Mouse (Mus musculus) stomach, embryonic 14.5 days (tissue): ENCODE results near the gene Banf2. TPM values are rescaled to one million over a fixed set of nuclear protein-coding genes. Genes with fewer than 3 reads are reported as not detected.

Source experiments
- ATAC-seq: fragments of 200-750 bp; cut with Nextera tagmentation; 2 replicates; pipeline ENCODE4 v1.8.0; 2017; ENCODE audit warnings: low read depth, moderate TSS enrichment; ENCODE audit not compliant: insufficient number of reproducible peaks, insufficient read depth, low FRiP score
- H3K27ac ChIP-seq: fragments of 300-500 bp; sonication (generic); 2 replicates; pipeline ENCODE4 v1.5.1; 2014; ENCODE audit warnings: mild to moderate bottlenecking, low read length, moderate library complexity, mixed read lengths
- H3K27me3 ChIP-seq: fragments of 300-500 bp; sonication (generic); 2 replicates; pipeline ENCODE4 v1.6.1; 2014; ENCODE audit warnings: low read length, control low read depth, mixed read lengths; ENCODE audit not compliant: control insufficient read depth, insufficient read depth
- H3K36me3 ChIP-seq: fragments of 300-500 bp; sonication (generic); 2 replicates; pipeline ENCODE4 v1.6.1; 2014; ENCODE audit warnings: mild to moderate bottlenecking, control low read depth, low read length, moderate library complexity, mixed read lengths; ENCODE audit not compliant: control insufficient read depth, insufficient read depth
- H3K4me1 ChIP-seq: fragments of 300-500 bp; sonication (generic); 2 replicates; pipeline ENCODE4 v1.6.1; 2014; ENCODE audit warnings: low read length, control low read depth, mixed read lengths; ENCODE audit not compliant: control insufficient read depth, insufficient read depth
- H3K4me2 ChIP-seq: fragments of 300-500 bp; sonication (generic); replicated peaks from 2 replicates; pipeline ENCODE4 v1.6.1; 2014; ENCODE audit warnings: low read depth, low read length, control low read depth
- H3K4me3 ChIP-seq: fragments of 300-500 bp; sonication (generic); 2 replicates; pipeline ENCODE4 v1.5.1; 2014; ENCODE audit warnings: low read depth, low read length, control low read depth
- H3K9ac ChIP-seq: fragments of 300-500 bp; sonication (generic); replicated peaks from 2 replicates; pipeline ENCODE4 v1.6.1; 2014; ENCODE audit warnings: low read depth, mild to moderate bottlenecking, control low read depth, low read length, moderate library complexity, mixed read lengths
- H3K9me3 ChIP-seq: fragments of 300-500 bp; sonication (generic); 2 replicates; pipeline ENCODE4 v1.6.1; 2016; ENCODE audit warnings: low read depth, low read length, control low read depth; ENCODE audit not compliant: control insufficient read depth
- WGBS: fragments of 180-500 bp; shearing (Covaris S2); extraction: QIAGEN DNeasy Blood & Tissue Kit; methylation state at CpG from one replicate; pipeline ENCODE4 v1.1.7; 2014; 5-methylcytosine and 5-hydroxymethylcytosine counted together
- polyA plus RNA-seq: library from polyadenylated mRNA; unstranded; fragments of >200 nt; fragmentation: Nextera tagmentation; extraction: Ambion mirVana; gene quantifications from 2 replicates; pipeline ENCODE4 v1.2.1, GENCODE M21; 2014

The Banf2 gene
- polyA plus RNA-seq, 1 experiment from 2014 or later, result not detected

GRCm38 (mm10) chr2:144045756-144046560 is 13.1 kb downstream of the Banf2 start:
- Histone ChIP-seq H3K27me3 (no peaks in the 10 kb centered on the region), H3K36me3 (no peaks in the 10 kb centered on the region), H3K9ac (no peak overlapping the region), H3K27ac (no peak overlapping the region), H3K4me1 (0 out of 2 replicates have a peak, but pooled peaks cover 3% of the 10 kb centered on the region), H3K9me3 (peaks cover 12% of the 10 kb centered on the region; the same call in 1 of the 2 replicates), H3K4me3 (no peak overlapping the region), H3K4me2 (no peak overlapping the region)
- 0 out of 2 replicates have a peak, but pooled peaks have one; percentile 28 for ATAC-seq
- 53% methylated on average over 5 of the region's 5 CpGs for WGBS

- Histone ChIP-seq H3K36me3 (no peaks in the 10 kb centered on the region), H3K27me3 (no peaks in the 10 kb centered on the region), H3K4me2 (no peak overlapping the region), H3K4me3 (no peak overlapping the region), H3K9me3 (peaks cover 12% of the 10 kb centered on the region; the same call in 1 of the 2 replicates), H3K4me1 (0 out of 2 replicates have a peak, but pooled peaks cover 3% of the 10 kb centered on the region), H3K9ac (no peak overlapping the region), H3K27ac (no peak overlapping the region)
- no peak for ATAC-seq
- WGBS, result 74% methylated on average over 11 of the region's 11 CpGs
These were observed 14.1 kb downstream of the Banf2 start for GRCm38 (mm10) chr2:144046916-144047315.

GRCm38 (mm10) chr2:144050146-144050680 is 17.4 kb downstream of the Banf2 start:
- no peak for ATAC-seq
- 0 out of 2 replicates have a peak, but pooled peaks cover 3% of the 10 kb centered on the region for H3K4me1 ChIP-seq
- no peak overlapping the region for H3K4me3 ChIP-seq
- no peak overlapping the region for H3K9ac ChIP-seq
- no peak overlapping the region for H3K4me2 ChIP-seq
- H3K27me3 ChIP-seq, result no peaks in the 10 kb centered on the region
- H3K27ac ChIP-seq, result no peak overlapping the region
- 82% methylated on average over 8 of the region's 8 CpGs for WGBS
- H3K9me3 ChIP-seq, result no peaks in the 10 kb centered on the region
- no peaks in the 10 kb centered on the region for H3K36me3 ChIP-seq

- 0 out of 2 replicates have a peak, but pooled peaks cover 3% of the 10 kb centered on the region for H3K4me1 ChIP-seq
- H3K4me2 ChIP-seq, result no peak overlapping the region
- H3K9me3 ChIP-seq, result no peaks in the 10 kb centered on the region
- H3K4me3 ChIP-seq, result no peak overlapping the region
- ATAC-seq, result no peak
- H3K9ac ChIP-seq, result no peak overlapping the region
- no peak overlapping the region for H3K27ac ChIP-seq
- WGBS, result 88% methylated on average over 6 of the region's 6 CpGs
- no peaks in the 10 kb centered on the region for H3K27me3 ChIP-seq
- H3K36me3 ChIP-seq, result no peaks in the 10 kb centered on the region
These were observed 18.0 kb downstream of the Banf2 start for GRCm38 (mm10) chr2:144050861-144051260.

- H3K27me3 ChIP-seq, result no peaks in the 10 kb centered on the region
- H3K4me2 ChIP-seq, result no peak overlapping the region
- H3K4me1 ChIP-seq, result no peaks in the 10 kb centered on the region
- no peak for ATAC-seq
- H3K36me3 ChIP-seq, result no peaks in the 10 kb centered on the region
- H3K27ac ChIP-seq, result no peak overlapping the region
- 82% methylated on average over 8 of the region's 8 CpGs for WGBS
- H3K4me3 ChIP-seq, result no peak overlapping the region
- H3K9me3 ChIP-seq, result no peaks in the 10 kb centered on the region
- H3K9ac ChIP-seq, result no peak overlapping the region
These were observed 19.7 kb downstream of the Banf2 start for GRCm38 (mm10) chr2:144052410-144053065.

- Histone ChIP-seq H3K4me1 (no peaks in the 10 kb centered on the region), H3K36me3 (no peaks in the 10 kb centered on the region), H3K4me2 (no peak overlapping the region), H3K9ac (no peak overlapping the region), H3K27ac (no peak overlapping the region), H3K27me3 (no peaks in the 10 kb centered on the region), H3K9me3 (no peaks in the 10 kb centered on the region), H3K4me3 (no peak overlapping the region)
- WGBS, result 96% methylated on average over 2 of the region's 2 CpGs
- no peak for ATAC-seq
These were observed 24.9 kb downstream of the Banf2 start for GRCm38 (mm10) chr2:144057735-144058134.

GRCm38 (mm10) chr2:144061701-144062100 is 28.8 kb downstream of the Banf2 start:
- Histone ChIP-seq H3K27ac (no peak overlapping the region), H3K4me3 (no peak overlapping the region), H3K4me2 (no peak overlapping the region), H3K9me3 (no peaks in the 10 kb centered on the region), H3K27me3 (no peaks in the 10 kb centered on the region), H3K36me3 (no peaks in the 10 kb centered on the region), H3K9ac (no peak overlapping the region), H3K4me1 (no peaks in the 10 kb centered on the region)
- ATAC-seq, result 0 out of 2 replicates have a peak, but pooled peaks have one; percentile 14
- WGBS, result 59% methylated on average over 6 of the region's 6 CpGs

GRCm38 (mm10) chr2:144065499-144065898 is 32.6 kb downstream of the Banf2 start:
- no peak overlapping the region for H3K9ac ChIP-seq
- no peaks in the 10 kb centered on the region for H3K27me3 ChIP-seq
- ATAC-seq, result no peak
- H3K9me3 ChIP-seq, result no peaks in the 10 kb centered on the region
- H3K4me1 ChIP-seq, result no peaks in the 10 kb centered on the region
- H3K4me3 ChIP-seq, result no peak overlapping the region
- WGBS, result 96% methylated on average over 2 of the region's 2 CpGs
- no peak overlapping the region for H3K4me2 ChIP-seq
- no peak overlapping the region for H3K27ac ChIP-seq
- no peaks in the 10 kb centered on the region for H3K36me3 ChIP-seq
